Mouse (Mus musculus) CH12.LX (cell line): ENCODE results near the gene Cobl. TPM values are rescaled to one million over a fixed set of nuclear protein-coding genes. Genes with fewer than 3 reads are reported as not detected.

Experiments used
- DNase-seq: peaks from one replicate; pipeline ENCODE4 v3.0.0-alpha.2; 2013; ENCODE audit errors: extremely low read depth
- H3K27ac ChIP-seq: 2 replicates; pipeline ENCODE4 v1.5.1; 2012; ENCODE audit warnings: low read depth, mild to moderate bottlenecking, control low read depth, moderate library complexity; ENCODE audit not compliant: insufficient read depth
- H3K27me3 ChIP-seq: replicated peaks from 2 replicates; pipeline ENCODE3; 2012; ENCODE audit warnings: inconsistent platforms
- H3K36me3 ChIP-seq, 2 experiments: replicated peaks in 1 of 2; 2 replicates each; pipeline versions ENCODE3 to v1.6.1; 2012; ENCODE audit warnings: inconsistent platforms in 1 of 2, low read length in 1 of 2, mild to moderate bottlenecking in 1 of 2, mixed read lengths in 1 of 2, moderate library complexity in 1 of 2; ENCODE audit not compliant: control insufficient read depth in 1 of 2, insufficient read depth in 1 of 2
- H3K4me1 ChIP-seq, 2 experiments: 2 replicates each; pipeline ENCODE4 v1.6.1; 2012; ENCODE audit warnings: inconsistent platforms in 1 of 2, moderate library complexity in 1 of 2; ENCODE audit not compliant: insufficient read depth in 2 of 2, control insufficient read depth in 1 of 2
- H3K4me2 ChIP-seq: 2 replicates; pipeline ENCODE4 v1.6.1; 2012; ENCODE audit warnings: low read depth, mild to moderate bottlenecking, control low read depth; ENCODE audit not compliant: poor library complexity, insufficient read depth, severe bottlenecking
- H3K4me3 ChIP-seq, 3 experiments: fragments of 150-350 bp in 1 of 3; sonication (generic) in 1 of 3; replicated peaks in 1 of 3; 2 replicates each; pipeline versions ENCODE3 to v1.5.1; 2011 to 2012; ENCODE audit warnings: low read depth in 2 of 3, low read length in 2 of 3, mild to moderate bottlenecking in 2 of 3, moderate library complexity in 2 of 3, control low read depth in 1 of 3, improper control_type of control experiment in 1 of 3, inconsistent platforms in 1 of 3, mixed read lengths in 1 of 3; ENCODE audit not compliant: poor library complexity in 1 of 3
- H3K79me2 ChIP-seq: replicated peaks from 2 replicates; pipeline ENCODE4 v1.6.1; 2012; ENCODE audit warnings: mild to moderate bottlenecking, moderate library complexity; ENCODE audit not compliant: control insufficient read depth, poor library complexity, insufficient read depth, severe bottlenecking; ENCODE audit errors: extremely low read depth
- H3K9ac ChIP-seq: 2 replicates; pipeline ENCODE4 v1.6.1; 2012; ENCODE audit warnings: low read depth, mild to moderate bottlenecking, control low read depth, moderate library complexity; ENCODE audit not compliant: insufficient read depth
- H3K9me3 ChIP-seq: replicated peaks from 2 replicates; pipeline ENCODE3; 2012; ENCODE audit warnings: low read length, inconsistent platforms, mixed read lengths
- CHD1 ChIP-seq: IDR thresholded peaks from 2 replicates; pipeline ENCODE4 v1.6.1; 2012; ENCODE audit warnings: low read depth, low read length, improper control_type of control experiment, inconsistent platforms
- CTCF ChIP-seq, 2 experiments: IDR thresholded peaks in 1 of 2; conservative IDR thresholded peaks in 1 of 2; 2 replicates each; pipeline ENCODE4 v1.5.1; 2011 to 2012; ENCODE audit warnings: low read depth in 2 of 2, low read length in 2 of 2, improper control_type of control experiment in 1 of 2, inconsistent platforms in 1 of 2, mild to moderate bottlenecking in 1 of 2, moderate library complexity in 1 of 2
- EP300 ChIP-seq: IDR thresholded peaks from 2 replicates; pipeline ENCODE4 v1.6.1; 2011; ENCODE audit warnings: low read length, improper control_type of control experiment
- ETS1 ChIP-seq: conservative IDR thresholded peaks from 2 replicates; pipeline ENCODE4 v1.6.1; 2012; ENCODE audit warnings: low read depth, mild to moderate bottlenecking, inconsistent platforms, low read length, improper control_type of control experiment, moderate library complexity
- GABPA ChIP-seq: IDR thresholded peaks from 2 replicates; pipeline ENCODE4 v1.6.1; 2012; ENCODE audit warnings: low read depth, low read length, improper control_type of control experiment, inconsistent platforms; ENCODE audit not compliant: insufficient replicate concordance
- HCFC1 ChIP-seq: IDR thresholded peaks from 2 replicates; pipeline ENCODE4 v1.6.1; 2012; ENCODE audit warnings: low read depth, mild to moderate bottlenecking, inconsistent platforms, low read length, improper control_type of control experiment
- JUN ChIP-seq: IDR thresholded peaks from 2 replicates; pipeline ENCODE4 v1.6.1; 2011; ENCODE audit warnings: low read depth, mild to moderate bottlenecking, low read length, improper control_type of control experiment, moderate library complexity; ENCODE audit not compliant: insufficient read depth
- JUND ChIP-seq: conservative IDR thresholded peaks from 2 replicates; pipeline ENCODE4 v1.6.1; 2011; ENCODE audit warnings: low read depth, low read length, improper control_type of control experiment
- KAT2A ChIP-seq: IDR thresholded peaks from 2 replicates; pipeline ENCODE4 v1.6.1; 2012; ENCODE audit warnings: low read length, improper control_type of control experiment, inconsistent platforms; ENCODE audit not compliant: insufficient replicate concordance
- MAX ChIP-seq: IDR thresholded peaks from 2 replicates; pipeline ENCODE4 v1.6.1; 2011; ENCODE audit warnings: low read length, improper control_type of control experiment
- MAZ ChIP-seq: IDR thresholded peaks from 2 replicates; pipeline ENCODE4 v1.6.1; 2012; ENCODE audit warnings: low read depth, mild to moderate bottlenecking, inconsistent platforms, low read length, improper control_type of control experiment, moderate library complexity
- MEF2A ChIP-seq: IDR thresholded peaks from 2 replicates; pipeline ENCODE4 v1.6.1; 2014; ENCODE audit warnings: low read depth, mild to moderate bottlenecking, inconsistent platforms, low read length, improper control_type of control experiment, borderline replicate concordance
- MYC ChIP-seq: IDR thresholded peaks from 2 replicates; pipeline ENCODE4 v1.6.1; 2011; ENCODE audit warnings: low read depth, mild to moderate bottlenecking, improper control_type of control experiment, low read length
- NELFE ChIP-seq: IDR thresholded peaks from 2 replicates; pipeline ENCODE4 v1.6.1; 2011; ENCODE audit warnings: low read depth, low read length, improper control_type of control experiment
- NRF1 ChIP-seq: IDR thresholded peaks from 2 replicates; pipeline ENCODE4 v1.6.1; 2014; ENCODE audit warnings: low read depth, mild to moderate bottlenecking, inconsistent platforms, low read length, improper control_type of control experiment, moderate library complexity
- PAX5 ChIP-seq: IDR thresholded peaks from 2 replicates; pipeline ENCODE4 v1.6.1; 2012; ENCODE audit warnings: low read length, inconsistent platforms, mixed read lengths
- POLR2A ChIP-seq: IDR thresholded peaks from 2 replicates; pipeline ENCODE4 v1.6.1; 2011; ENCODE audit warnings: low read depth, mild to moderate bottlenecking, improper control_type of control experiment, low read length
- POLR2AphosphoS2 ChIP-seq: IDR thresholded peaks from 2 replicates; pipeline ENCODE4 v1.6.1; 2011; ENCODE audit warnings: low read depth, low read length, improper control_type of control experiment
- RCOR1 ChIP-seq: conservative IDR thresholded peaks from 2 replicates; pipeline ENCODE4 v1.6.1; 2012; ENCODE audit warnings: low read depth, mild to moderate bottlenecking, inconsistent platforms, low read length, improper control_type of control experiment
- SMC3 ChIP-seq: IDR thresholded peaks from 2 replicates; pipeline ENCODE4 v1.6.1; 2011; ENCODE audit warnings: low read depth, low read length, improper control_type of control experiment
- TCF12 ChIP-seq: IDR thresholded peaks from 2 replicates; pipeline ENCODE4 v1.6.1; 2014; ENCODE audit warnings: low read depth, mild to moderate bottlenecking, inconsistent platforms, low read length, improper control_type of control experiment
- UBTF ChIP-seq: IDR thresholded peaks from 2 replicates; pipeline ENCODE4 v1.6.1; 2012; ENCODE audit warnings: low read depth, mild to moderate bottlenecking, inconsistent platforms, low read length, improper control_type of control experiment, moderate library complexity
- ZKSCAN1 ChIP-seq: IDR thresholded peaks from 2 replicates; pipeline ENCODE4 v1.6.1; 2012; ENCODE audit warnings: low read depth, inconsistent platforms, low read length, improper control_type of control experiment, borderline replicate concordance
- ZMIZ1 ChIP-seq: IDR thresholded peaks from 2 replicates; pipeline ENCODE4 v1.6.1; 2012; ENCODE audit warnings: low read depth, mild to moderate bottlenecking, inconsistent platforms, low read length, improper control_type of control experiment
- ZNF384 ChIP-seq: IDR thresholded peaks from 2 replicates; pipeline ENCODE4 v1.6.1; 2012; ENCODE audit warnings: low read depth, low read length, improper control_type of control experiment, inconsistent platforms
- dilution Hi-C: fragments of 300-500 bp; cut with MboI; formaldehyde crosslinking; loops from 2 replicates; pipeline ENCODE4 v1.14.3; 2020; ENCODE audit warnings: low sequenced_read_pairs; ENCODE audit not compliant: extremely low pct_unique_long_range_greater_than_20kb, extremely low pct_ligation_motif_present
- in situ Hi-C: fragments of 300-500 bp; cut with MboI; formaldehyde crosslinking; loops from 3 replicates; pipeline ENCODE4 v1.14.3; 2019; ENCODE audit warnings: low sequenced_read_pairs, low pct_ligation_motif_present, low pct_unique_long_range_greater_than_20kb, mixed read lengths
- polyA plus RNA-seq: library from polyadenylated mRNA; unstranded; fragments of >175 nt; gene quantifications from 2 replicates; pipeline ENCODE4 v1.2.1, GENCODE M21; 2012; ENCODE audit warnings: low read depth; ENCODE audit not compliant: insufficient read length
- total RNA-seq, 2 experiments: library from RNA; depleted of rRNA; stranded (reverse); fragments of 300-350 nt in 1 of 2; fragments of >200 nt in 1 of 2; gene quantifications; 2 replicates each; pipeline ENCODE4 v1.2.3; 2012 to 2014

Cobl gene
- total and polyA plus RNA-seq, 3 experiments = 0.06 to 0.13 TPM; not detected in 1

DNA sequence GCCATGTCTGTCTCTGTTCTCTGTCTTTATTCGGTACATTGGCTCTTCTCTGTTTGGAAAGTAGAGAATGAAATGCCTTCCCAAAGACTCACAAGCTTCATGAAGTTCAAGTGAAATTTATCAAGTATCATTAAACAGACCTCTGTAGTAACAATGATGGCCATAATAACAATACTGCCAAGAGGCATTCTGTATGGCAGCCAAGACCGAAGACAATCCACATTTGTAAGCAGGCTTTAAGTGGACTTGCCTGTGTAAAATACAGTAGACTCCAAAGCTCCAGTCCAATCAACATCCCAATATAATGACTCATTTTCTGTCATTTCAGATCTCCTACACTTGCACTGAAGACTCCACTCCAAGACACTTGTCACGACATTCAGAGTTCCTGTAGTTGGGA lies 16.7 kb downstream of the Cobl start:
- H3K36me3 ChIP-seq = no peaks in the 10 kb centered on the region
- H3K4me2 ChIP-seq = no peak overlapping the region
- TF ChIP-seq MEF2A = no peak
- TF ChIP-seq ZKSCAN1 = no peak
- no peak for TF ChIP-seq HCFC1
- TF ChIP-seq SMC3 = no peak
- TF ChIP-seq MAX = no peak
- no peak for TF ChIP-seq ZNF384
- no peak for TF ChIP-seq RCOR1
- no peak for TF ChIP-seq CHD1
- TF ChIP-seq JUND = no peak
- no peak for TF ChIP-seq POLR2A
- TF ChIP-seq UBTF = no peak
- no peak for TF ChIP-seq MYC
- no peak for TF ChIP-seq EP300
- no peak for TF ChIP-seq GABPA
- no peak for TF ChIP-seq ZMIZ1
- TF ChIP-seq MAZ = no peak
- no peak for TF ChIP-seq NRF1
- no peak for TF ChIP-seq KAT2A
- in situ Hi-C loops = no loop called here
- H3K79me2 ChIP-seq = no peaks in the 10 kb centered on the region
- peaks cover 2 to 20% of the 10 kb centered on the region in 2 experiments; a peak in 2 of 4 replicates for H3K4me1 ChIP-seq
- no peak overlapping the region for H3K4me3 ChIP-seq
- no peak overlapping the region for H3K9ac ChIP-seq
- H3K9me3 ChIP-seq = no peaks in the 10 kb centered on the region
- no peak for DNase-seq
- H3K27me3 ChIP-seq = no peaks in the 10 kb centered on the region
- dilution Hi-C loops = no loop called here
- H3K27ac ChIP-seq = no peak overlapping the region

GRCm38 (mm10) chr11:12445222-12445621 lies 19.5 kb downstream of the Cobl start:
- Histone ChIP-seq H3K9me3 (no peaks in the 10 kb centered on the region), H3K4me1 (peaks cover 2 to 20% of the 10 kb centered on the region in 2 experiments; a peak in 2 of 4 replicates), H3K36me3 (no peaks in the 10 kb centered on the region), H3K4me3 (no peak overlapping the region), H3K79me2 (no peaks in the 10 kb centered on the region), H3K27ac (no peak overlapping the region), H3K4me2 (no peak overlapping the region), H3K9ac (no peak overlapping the region), H3K27me3 (no peaks in the 10 kb centered on the region)
- in situ Hi-C loops = no loop called here
- no peak for DNase-seq
- no peak for TF ChIP-seq TCF12
- no peak for TF ChIP-seq EP300
- no peak for TF ChIP-seq CTCF (conservative IDR thresholded peaks at IDR 0.05 in 1 of 2, IDR thresholded peaks at IDR 0.05 in 1 of 2; ENCODE audit: low read depth in 2 of 2, low read length in 2 of 2)
- TF ChIP-seq PAX5 = no peak
- TF ChIP-seq POLR2A = no peak
- TF ChIP-seq NELFE = no peak
- no peak for TF ChIP-seq MEF2A
- TF ChIP-seq ZMIZ1 = no peak
- no peak for TF ChIP-seq MYC
- TF ChIP-seq POLR2AphosphoS2 = no peak
- TF ChIP-seq ETS1 = no peak
- TF ChIP-seq JUN = no peak
- no peak for TF ChIP-seq NRF1
- no peak for TF ChIP-seq KAT2A
- dilution Hi-C loops = no loop called here
